Mouse (Mus musculus): ENCODE data around the gene Kctd15.

Kctd15 gene

GRCm38 (mm10) chr7:34629702-34630210, 26.8 kb downstream of the Kctd15 start:
- DNase-seq (ENCODE audit: low read depth, low spot score) = peak; percentile 22

GRCm38 (mm10) chr7:34620411-34620810, 36.1 kb downstream of the Kctd15 start:
- DNase-seq (ENCODE audit: low read depth, low spot score) = no peak

GRCm38 (mm10) chr7:34618141-34618890, 38.2 kb downstream of the Kctd15 start:
- DNase-seq (ENCODE audit: low read depth, low spot score) = no peak

- no peak for DNase-seq (ENCODE audit: low read depth, low spot score)
Observed at GRCm38 (mm10) chr7:34616275-34616674, 40.3 kb downstream of the Kctd15 start.

GRCm38 (mm10) chr7:34610445-34610844, 46.1 kb downstream of the Kctd15 start:
- no peak for DNase-seq (ENCODE audit: low read depth, low spot score)

- DNase-seq (ENCODE audit: low read depth, low spot score) = no peak
Observed at GRCm38 (mm10) chr7:34607334-34607970, 49.1 kb downstream of the Kctd15 start.

GRCm38 (mm10) chr7:34606729-34607128, 49.8 kb downstream of the Kctd15 start:
- peak; percentile 32 for DNase-seq (ENCODE audit: low read depth, low spot score)

- peak; percentile 13 for DNase-seq (ENCODE audit: low read depth, low spot score)
Observed at GRCm38 (mm10) chr7:34606051-34606450, 50.5 kb downstream of the Kctd15 start.

GRCm38 (mm10) chr7:34598576-34598975, 58.0 kb downstream of the Kctd15 start:
- no peak for DNase-seq (ENCODE audit: low read depth, low spot score)

GRCm38 (mm10) chr7:34597986-34598385, 58.5 kb downstream of the Kctd15 start:
- DNase-seq (ENCODE audit: low read depth, low spot score) = no peak

- DNase-seq (ENCODE audit: low read depth, low spot score) = peak; percentile 17
Observed at GRCm38 (mm10) chr7:34596531-34597235, 59.8 kb downstream of the Kctd15 start.

GRCm38 (mm10) chr7:34595307-34595565, 61.3 kb downstream of the Kctd15 start:
- no peak for DNase-seq (ENCODE audit: low read depth, low spot score)

- peak; percentile 47 for DNase-seq (ENCODE audit: low read depth, low spot score)
Observed at GRCm38 (mm10) chr7:34594501-34595306, 61.8 kb downstream of the Kctd15 start.

GRCm38 (mm10) chr7:34590711-34591110, 65.8 kb downstream of the Kctd15 start:
- no peak for DNase-seq (ENCODE audit: low read depth, low spot score)
